Mouse (Mus musculus): ENCODE results near the gene Ndufa8.

DNA sequence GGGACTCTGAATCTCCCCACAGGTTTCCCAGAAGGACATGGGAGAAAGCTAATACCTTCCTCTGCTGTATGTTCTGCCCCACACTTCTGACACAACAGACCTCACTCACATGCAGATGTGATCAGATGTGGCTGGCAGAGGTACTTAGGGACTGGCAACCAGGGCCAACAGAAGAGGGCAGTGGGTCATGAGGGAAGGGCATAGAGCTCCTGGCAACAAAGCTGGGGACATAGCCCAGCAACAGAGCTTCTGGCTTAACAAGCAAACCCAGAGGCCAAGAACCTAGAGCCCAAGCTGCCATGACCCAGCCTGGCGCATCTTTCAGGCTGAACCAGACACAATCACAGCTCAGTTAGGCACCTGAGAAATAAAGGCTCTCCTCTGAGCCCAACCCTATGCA lies 35.8 kb upstream of the Ndufa8 start:
- TF ChIP-seq CTCF (IDR thresholded peaks at IDR 0.05) (no peak), EP300 (IDR thresholded peaks at IDR 0.05) (no peak)
